Mouse (Mus musculus) neural tube, embryonic 13.5 days (tissue): ENCODE measurements at regions not wholly inside any gene's neighbourhood (a gene's known extent, or its start where the extent isn't known, plus 50 kb on each side); places are given as distances from the start of the nearest gene placed in this dataset.

Experiments
- ATAC-seq: fragments of 200-750 bp; cut with Nextera tagmentation; 2 replicates; pipeline ENCODE4 v1.8.0; 2017; ENCODE audit warnings: low read depth, mild to moderate bottlenecking, moderate TSS enrichment, moderate library complexity
- H3K27ac ChIP-seq: fragments of 300-500 bp; sonication (generic); replicated peaks from 2 replicates; pipeline ENCODE4 v1.5.1; 2015; ENCODE audit warnings: moderate library complexity, mild to moderate bottlenecking, inconsistent platforms
- H3K27me3 ChIP-seq: fragments of 300-500 bp; sonication (generic); 2 replicates; pipeline ENCODE4 v1.6.1; 2015; ENCODE audit warnings: mild to moderate bottlenecking, inconsistent platforms
- H3K36me3 ChIP-seq: fragments of 300-500 bp; sonication (generic); 2 replicates; pipeline ENCODE4 v1.6.1; 2015; ENCODE audit warnings: mild to moderate bottlenecking, inconsistent platforms
- H3K4me1 ChIP-seq: fragments of 300-500 bp; sonication (generic); replicated peaks from 2 replicates; pipeline ENCODE4 v1.6.1; 2015; ENCODE audit warnings: inconsistent platforms
- H3K4me2 ChIP-seq: fragments of 300-500 bp; sonication (generic); 2 replicates; pipeline ENCODE4 v1.6.1; 2015; ENCODE audit warnings: inconsistent platforms, mild to moderate bottlenecking, moderate library complexity
- H3K4me3 ChIP-seq: fragments of 300-500 bp; sonication (generic); 2 replicates; pipeline ENCODE4 v1.5.1; 2015; ENCODE audit warnings: mild to moderate bottlenecking, inconsistent platforms
- H3K9ac ChIP-seq: fragments of 300-500 bp; sonication (generic); 2 replicates; pipeline ENCODE4 v1.6.1; 2015; ENCODE audit warnings: moderate library complexity, mild to moderate bottlenecking, inconsistent platforms
- H3K9me3 ChIP-seq: fragments of 300-500 bp; sonication (generic); 2 replicates; pipeline ENCODE4 v1.6.1; 2016; ENCODE audit warnings: inconsistent platforms
- WGBS: fragments of 180-500 bp; shearing (Covaris S2); methylation state at CpG from one replicate; pipeline ENCODE4 v1.1.7; 2015; 5-methylcytosine and 5-hydroxymethylcytosine counted together

- no peaks in the 10 kb centered on the region for H3K9me3 ChIP-seq
- no peak for ATAC-seq
- no peak overlapping the region for H3K27ac ChIP-seq
- H3K36me3 ChIP-seq: no peaks in the 10 kb centered on the region
- H3K4me2 ChIP-seq: no peak overlapping the region
- H3K9ac ChIP-seq: no peak overlapping the region
- no peaks in the 10 kb centered on the region for H3K27me3 ChIP-seq
- 90% methylated on average over 9 of the region's 9 CpGs for whole genome bisulfite sequencing
- H3K4me3 ChIP-seq: no peak overlapping the region
- H3K4me1 ChIP-seq: no peaks in the 10 kb centered on the region
Observed at GRCm38 (mm10) chr1:185629976-185630375, 175.3 kb downstream of the Slc30a10 start.

- no peak overlapping the region for H3K27ac ChIP-seq
- no peaks in the 10 kb centered on the region for H3K36me3 ChIP-seq
- H3K4me3 ChIP-seq: no peak overlapping the region
- H3K27me3 ChIP-seq: no peaks in the 10 kb centered on the region
- no peak overlapping the region for H3K9ac ChIP-seq
- H3K4me1 ChIP-seq: no peaks in the 10 kb centered on the region
- no peak for ATAC-seq
- no peaks in the 10 kb centered on the region for H3K9me3 ChIP-seq
- no peak overlapping the region for H3K4me2 ChIP-seq
- WGBS: 83% methylated on average over 6 of the region's 6 CpGs
Observed at GRCm38 (mm10) chr1:185638631-185639030, 184.0 kb downstream of the Slc30a10 start.

- Histone ChIP-seq H3K9me3 (no peaks in the 10 kb centered on the region), H3K27me3 (no peaks in the 10 kb centered on the region), H3K9ac (no peak overlapping the region), H3K4me3 (no peak overlapping the region), H3K4me2 (no peak overlapping the region), H3K27ac (no peak overlapping the region), H3K36me3 (no peaks in the 10 kb centered on the region), H3K4me1 (no peaks in the 10 kb centered on the region)
- ATAC-seq: no peak
- 89% methylated on average over 1 of the region's 1 CpGs for WGBS
Observed at GRCm38 (mm10) chr1:185639486-185639885, 184.8 kb downstream of the Slc30a10 start.

- WGBS: 66% methylated on average over 7 of the region's 7 CpGs
- no peaks in the 10 kb centered on the region for H3K36me3 ChIP-seq
- no peak overlapping the region for H3K4me3 ChIP-seq
- H3K9me3 ChIP-seq: no peaks in the 10 kb centered on the region
- no peak overlapping the region for H3K27ac ChIP-seq
- no peak overlapping the region for H3K9ac ChIP-seq
- no peaks in the 10 kb centered on the region for H3K27me3 ChIP-seq
- no peaks in the 10 kb centered on the region for H3K4me1 ChIP-seq
- ATAC-seq: no peak
- H3K4me2 ChIP-seq: no peak overlapping the region
Observed at GRCm38 (mm10) chr1:185644026-185644425, 189.4 kb downstream of the Slc30a10 start.

- 87% methylated on average over 6 of the region's 6 CpGs for WGBS
- no peaks in the 10 kb centered on the region for H3K4me1 ChIP-seq
- no peaks in the 10 kb centered on the region for H3K9me3 ChIP-seq
- no peak overlapping the region for H3K4me3 ChIP-seq
- no peak overlapping the region for H3K27ac ChIP-seq
- no peak for ATAC-seq
- H3K9ac ChIP-seq: no peak overlapping the region
- no peak overlapping the region for H3K4me2 ChIP-seq
- H3K36me3 ChIP-seq: no peaks in the 10 kb centered on the region
- no peaks in the 10 kb centered on the region for H3K27me3 ChIP-seq
Observed at GRCm38 (mm10) chr1:185648128-185648527, 193.5 kb downstream of the Slc30a10 start.

- H3K4me3 ChIP-seq: no peak overlapping the region
- H3K9me3 ChIP-seq: no peaks in the 10 kb centered on the region
- H3K27ac ChIP-seq: no peak overlapping the region
- no peaks in the 10 kb centered on the region for H3K36me3 ChIP-seq
- H3K4me1 ChIP-seq: no peaks in the 10 kb centered on the region
- ATAC-seq: no peak
- 88% methylated on average over 4 of the region's 4 CpGs for WGBS
- H3K27me3 ChIP-seq: no peaks in the 10 kb centered on the region
- H3K9ac ChIP-seq: no peak overlapping the region
- H3K4me2 ChIP-seq: no peak overlapping the region
Observed at GRCm38 (mm10) chr1:185648926-185649325, 194.3 kb downstream of the Slc30a10 start.

- Histone ChIP-seq H3K36me3 (no peaks in the 10 kb centered on the region), H3K27me3 (no peaks in the 10 kb centered on the region), H3K4me1 (no peaks in the 10 kb centered on the region), H3K27ac (no peak overlapping the region), H3K4me2 (no peak overlapping the region), H3K9ac (no peak overlapping the region), H3K4me3 (no peak overlapping the region), H3K9me3 (no peaks in the 10 kb centered on the region)
- 84% methylated on average over 2 of the region's 2 CpGs for WGBS
- no peak for ATAC-seq
Observed at GRCm38 (mm10) chr1:185650926-185651325, 196.3 kb downstream of the Slc30a10 start.

- no peak overlapping the region for H3K9ac ChIP-seq
- 79% methylated on average over 7 of the region's 7 CpGs for WGBS
- no peaks in the 10 kb centered on the region for H3K36me3 ChIP-seq
- H3K9me3 ChIP-seq: no peaks in the 10 kb centered on the region
- no peak overlapping the region for H3K27ac ChIP-seq
- no peaks in the 10 kb centered on the region for H3K27me3 ChIP-seq
- no peak overlapping the region for H3K4me3 ChIP-seq
- H3K4me2 ChIP-seq: no peak overlapping the region
- no peak for ATAC-seq
- no peaks in the 10 kb centered on the region for H3K4me1 ChIP-seq
Observed at GRCm38 (mm10) chr1:185655021-185655420, 200.4 kb downstream of the Slc30a10 start.

- Histone ChIP-seq H3K4me1 (no peaks in the 10 kb centered on the region), H3K4me3 (no peak overlapping the region), H3K9me3 (no peaks in the 10 kb centered on the region), H3K9ac (no peak overlapping the region), H3K27ac (no peak overlapping the region), H3K36me3 (no peaks in the 10 kb centered on the region), H3K27me3 (no peaks in the 10 kb centered on the region), H3K4me2 (no peak overlapping the region)
- ATAC-seq: no peak
- WGBS: 85% methylated on average over 4 of the region's 4 CpGs
Observed at GRCm38 (mm10) chr1:185655461-185655860, 200.8 kb downstream of the Slc30a10 start.

GRCm38 (mm10) chr1:185657286-185657685 lies 202.6 kb downstream of the Slc30a10 start:
- Histone ChIP-seq H3K27ac (no peak overlapping the region), H3K4me1 (no peaks in the 10 kb centered on the region), H3K4me3 (no peak overlapping the region), H3K9me3 (no peaks in the 10 kb centered on the region), H3K9ac (no peak overlapping the region), H3K27me3 (no peaks in the 10 kb centered on the region), H3K4me2 (no peak overlapping the region), H3K36me3 (no peaks in the 10 kb centered on the region)
- ATAC-seq: no peak
- WGBS: 92% methylated on average over 8 of the region's 8 CpGs

- H3K9me3 ChIP-seq: no peaks in the 10 kb centered on the region
- WGBS: 87% methylated on average over 5 of the region's 5 CpGs
- no peak overlapping the region for H3K27ac ChIP-seq
- H3K27me3 ChIP-seq: no peaks in the 10 kb centered on the region
- no peak overlapping the region for H3K4me2 ChIP-seq
- no peak overlapping the region for H3K9ac ChIP-seq
- H3K36me3 ChIP-seq: no peaks in the 10 kb centered on the region
- H3K4me3 ChIP-seq: no peak overlapping the region
- ATAC-seq: no peak
- H3K4me1 ChIP-seq: no peaks in the 10 kb centered on the region
Observed at GRCm38 (mm10) chr1:185659476-185659875, 204.8 kb downstream of the Slc30a10 start.

GRCm38 (mm10) chr1:185662336-185662735 lies 207.7 kb downstream of the Slc30a10 start:
- Histone ChIP-seq H3K4me3 (no peak overlapping the region), H3K27me3 (no peaks in the 10 kb centered on the region), H3K9me3 (no peaks in the 10 kb centered on the region), H3K27ac (no peak overlapping the region), H3K9ac (no peak overlapping the region), H3K4me1 (no peaks in the 10 kb centered on the region), H3K36me3 (no peaks in the 10 kb centered on the region), H3K4me2 (no peak overlapping the region)
- ATAC-seq: no peak
- WGBS: 74% methylated on average over 3 of the region's 3 CpGs

GRCm38 (mm10) chr1:185670029-185670741 lies 215.5 kb downstream of the Slc30a10 start:
- Histone ChIP-seq H3K9ac (no peak overlapping the region), H3K4me2 (no peak overlapping the region), H3K4me3 (no peak overlapping the region), H3K36me3 (no peaks in the 10 kb centered on the region), H3K4me1 (no peaks in the 10 kb centered on the region), H3K27ac (no peak overlapping the region), H3K9me3 (no peaks in the 10 kb centered on the region), H3K27me3 (no peaks in the 10 kb centered on the region)
- WGBS: 70% methylated on average over 5 of the region's 5 CpGs
- ATAC-seq: no peak
